In the genomic region with DNA sequence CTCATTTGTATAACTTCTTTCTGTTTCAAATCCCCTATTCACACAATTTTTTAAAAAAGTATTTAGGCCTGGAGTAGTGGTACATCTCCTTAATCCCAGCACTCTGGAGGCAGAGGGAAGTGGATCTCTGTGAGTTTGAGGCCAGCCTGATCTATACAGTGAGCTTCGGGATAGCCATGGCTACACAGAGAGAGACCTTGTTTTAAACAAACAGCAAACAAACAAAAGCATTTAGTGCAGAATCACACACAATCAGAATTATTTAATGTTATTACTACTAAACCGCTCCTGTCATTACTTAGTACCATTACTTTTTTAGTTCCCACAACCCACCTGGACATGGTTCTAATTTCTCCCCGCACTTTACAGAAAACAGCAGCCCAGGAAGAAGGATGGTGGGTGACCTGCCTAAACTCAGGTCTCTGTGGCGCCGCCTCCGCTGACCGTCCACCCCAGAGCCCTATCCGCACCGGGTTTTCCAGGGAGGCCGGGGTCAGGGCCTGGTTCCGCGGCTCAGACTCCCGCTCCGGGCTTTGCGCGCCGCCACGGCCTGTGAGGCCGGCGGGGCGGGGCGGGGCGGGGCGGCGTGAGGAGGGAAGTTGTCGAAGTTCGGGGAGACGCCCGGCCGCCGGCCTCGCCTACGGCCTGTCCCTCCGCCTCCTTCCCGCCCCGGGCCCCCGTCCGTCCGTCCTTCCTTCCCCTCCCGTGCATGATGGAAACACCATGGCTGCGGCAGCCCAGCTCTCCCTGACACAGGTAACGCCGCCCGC, we compare ENCODE assay signal across 8 mouse cellular contexts. TPM values are rescaled to one million over a fixed set of nuclear protein-coding genes. Genes with fewer than 3 reads are reported as not detected.
DNase-seq lines count a peak whose midpoint lies in the region; ATAC-seq lines count a peak whose summit lies in the region.

Gene Eps15, plus strand, starts transcription at position 580 of the 770 bp plus-strand sequence.

- H3K4me1 ChIP-seq in hindbrain, embryonic 11.5 days (replicated peaks; ENCODE audit: control insufficient read depth, insufficient read depth, low read length): 0 out of 2 replicates have a peak, but pooled peaks cover 2% of the 10 kb centered on the region

- H3K9ac ChIP-seq in hindbrain, embryonic 11.5 days (ENCODE audit: low read depth, low read length): peak within 1 kb of the TSS; percentile 77

- peak within 1 kb of the TSS; percentile 84 for H3K4me3 ChIP-seq in hindbrain, embryonic 11.5 days (ENCODE audit: low read depth, low read length)

- H3K36me3 ChIP-seq in hindbrain, embryonic 11.5 days (ENCODE audit: control insufficient read depth, insufficient read depth, low read length): no peaks in the 10 kb centered on the region

- peak; percentile 95 for ATAC-seq in hindbrain, embryonic 11.5 days (ENCODE audit: low FRiP score)

- 4% methylated on average over 31 of the region's 44 CpGs for WGBS in hindbrain, embryonic 11.5 days

- H3K9me3 ChIP-seq in hindbrain, embryonic 11.5 days (ENCODE audit: control insufficient read depth, low read length): no peaks in the 10 kb centered on the region

- H3K27ac ChIP-seq in hindbrain, embryonic 11.5 days (ENCODE audit: low read depth, low read length): no peak within 1 kb of the TSS; the same call in 1 of the 2 replicates

- peak; percentile 89 for DNase-seq in MN1 (ENCODE audit: low spot score)
- DNase-seq in cerebellum, adult 9-10 months: peak; percentile 90
- DNase-seq in frontal cortex, adult 2 months (ENCODE audit: extremely low spot score in 1 of 2, low spot score in 1 of 2): peak; percentile 48 to 82
- DNase-seq in hindbrain, embryonic 11.5 days (ENCODE audit: low spot score): peak; percentile 95
- peak; percentile 81 to 91 for DNase-seq in layer of hippocampus, postnatal 10 days (ENCODE audit: low spot score in 2 of 2)
- DNase-seq in lung, postnatal 10 days: peak; percentile 96
- DNase-seq in ovary, postnatal 36 days (ENCODE audit: low spot score): peak; percentile 95
- DNase-seq in thymus, postnatal 25 days: peak; percentile 94

- H3K27me3 ChIP-seq in hindbrain, embryonic 11.5 days (ENCODE audit: control insufficient read depth, insufficient read depth, low read length): 0 out of 2 replicates have a peak, but pooled peaks cover 2% of the 10 kb centered on the region

- H3K4me2 ChIP-seq in hindbrain, embryonic 11.5 days (replicated peaks; ENCODE audit: low read depth, low read length): peak within 1 kb of the TSS; percentile 85

RNA-seq across cellular contexts. Expression of gene Eps15, which starts in this region (rescaled TPM):
- 119 and 124 TPM in 2 replicates for polyA plus RNA-seq in frontal cortex, adult 2 months (2012; rRNA removed)
- polyA plus RNA-seq in hindbrain, embryonic 11.5 days (2014; fragmentation: Nextera tagmentation; extraction: Ambion mirVana): 53.6 and 57.6 TPM in 2 replicates
- 100 to 1,000 TPM; 168 TPM for total RNA-seq in layer of hippocampus, postnatal 10 days (2021)
